Mouse (Mus musculus) lung, adult 2 months (tissue): Measurements from ENCODE around the gene Cep70. TPM values are rescaled to one million over a fixed set of nuclear protein-coding genes. Genes with fewer than 3 reads are reported as not detected.

Experiments
- DNase-seq: peaks from one replicate; pipeline ENCODE4 v3.0.0; 2022
- H3K4me1 ChIP-seq: fragments of 200-500 bp; 2 replicates; pipeline ENCODE4 v1.6.1; 2011; ENCODE audit warnings: low read length; ENCODE audit not compliant: control insufficient read depth, insufficient read depth
- H3K4me3 ChIP-seq: fragments of 200-500 bp; replicated peaks from 2 replicates; pipeline ENCODE3; 2011; ENCODE audit warnings: low read depth, mild to moderate bottlenecking, control low read depth, low read length; ENCODE audit errors: extremely low read depth
- CTCF ChIP-seq: fragments of 200-500 bp; IDR thresholded peaks from 2 replicates; pipeline ENCODE4 v1.5.1; 2011; ENCODE audit warnings: mild to moderate bottlenecking, low read length, control low read depth; ENCODE audit not compliant: insufficient read depth
- POLR2A ChIP-seq: fragments of 200-500 bp; IDR thresholded peaks from 2 replicates; pipeline ENCODE4 v1.6.1; 2011; ENCODE audit warnings: low read depth, mild to moderate bottlenecking, control low read depth, low read length, borderline replicate concordance; ENCODE audit errors: extremely low read depth
- WGBS: fragments of 180-500 bp; shearing (Covaris S2); methylation state at CpG from one replicate; pipeline ENCODE4 v1.1.7; 2018; 5-methylcytosine and 5-hydroxymethylcytosine counted together
- polyA plus RNA-seq: library from polyadenylated mRNA; depleted of rRNA; stranded (reverse); fragments of >200 nt; gene quantifications from 2 replicates; pipeline ENCODE4 v1.2.3, GENCODE M21; 2012; rRNA removed

The Cep70 gene
- polyA plus RNA-seq: 2.7 and 5.2 TPM in 2 replicates

DNA sequence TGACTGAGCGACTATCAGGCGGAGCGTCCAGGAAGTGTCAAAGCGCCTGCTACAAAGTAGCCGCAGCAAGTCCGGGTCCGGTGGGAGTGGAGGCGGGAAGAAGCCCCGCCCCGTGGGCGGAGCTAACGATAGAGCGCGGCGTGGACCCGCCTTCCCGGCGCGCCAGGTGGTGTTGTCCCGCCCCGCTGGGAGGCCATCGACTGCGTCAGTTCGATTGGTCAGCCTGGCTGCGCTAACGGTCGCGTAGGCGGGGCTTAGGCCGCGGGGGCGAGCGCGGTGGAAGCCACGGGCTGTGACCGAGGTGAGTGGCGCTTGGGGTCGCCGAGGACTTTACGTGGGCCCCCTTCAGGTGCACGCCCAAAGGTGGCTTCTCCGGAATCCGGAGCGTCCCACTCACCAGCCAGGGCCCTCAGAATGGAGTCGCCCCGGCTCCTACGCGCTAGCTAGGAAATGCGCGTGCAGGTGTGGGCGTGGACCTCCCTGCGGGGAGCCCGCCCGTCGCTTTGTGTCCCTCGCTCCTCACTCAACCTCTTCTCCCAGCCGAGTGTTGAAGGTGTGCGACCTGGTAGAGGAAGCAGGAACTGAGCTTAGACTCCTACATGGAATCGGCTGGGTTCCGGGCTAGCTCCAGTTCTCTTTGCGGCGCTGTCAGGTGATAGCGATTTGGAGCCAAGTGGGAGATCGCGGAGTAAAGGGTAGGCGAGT, at the start of gene Cep70:
Gene Cep70 (plus strand): TSS at position 178 of the 705 bp plus-strand sequence.
- TF ChIP-seq POLR2A (peak; percentile 36; the same call in 1 of the 2 replicates), CTCF (no peak)
- H3K4me1 ChIP-seq: peaks cover 3% of the 10 kb centered on the region; the same call in 1 of the 2 replicates
- WGBS: under 1% methylated on average over 66 of the region's 66 CpGs
- H3K4me3 ChIP-seq: peak within 1 kb of the TSS; percentile 89
- DNase-seq: peak; percentile 96

DNA sequence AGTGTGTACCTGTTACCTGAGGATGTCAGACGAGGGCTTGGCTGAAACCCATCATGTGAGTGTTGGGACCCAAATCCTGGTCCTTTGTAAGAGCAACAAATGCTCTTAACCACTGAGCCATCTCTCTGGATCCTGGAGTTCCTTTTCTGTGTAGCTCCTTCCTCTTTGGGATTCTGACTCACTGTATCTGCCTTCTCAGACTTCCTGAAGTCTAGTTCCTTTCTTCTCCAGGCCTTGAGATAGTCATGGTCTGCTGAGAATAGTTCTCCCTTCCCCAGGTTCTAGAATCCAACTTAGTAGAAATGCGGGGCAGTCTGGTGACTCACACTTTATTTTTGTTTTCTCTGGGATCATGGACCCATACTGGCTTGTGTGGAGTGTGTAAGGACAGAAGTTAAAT, 30.5 kb upstream of the Cep70 start:
- no peak for DNase-seq
- TF ChIP-seq POLR2A (no peak), CTCF (no peak)
- Histone ChIP-seq H3K4me1 (no peaks in the 10 kb centered on the region), H3K4me3 (no peak overlapping the region)
- 63% methylated on average over 2 of the region's 2 CpGs for WGBS

DNA sequence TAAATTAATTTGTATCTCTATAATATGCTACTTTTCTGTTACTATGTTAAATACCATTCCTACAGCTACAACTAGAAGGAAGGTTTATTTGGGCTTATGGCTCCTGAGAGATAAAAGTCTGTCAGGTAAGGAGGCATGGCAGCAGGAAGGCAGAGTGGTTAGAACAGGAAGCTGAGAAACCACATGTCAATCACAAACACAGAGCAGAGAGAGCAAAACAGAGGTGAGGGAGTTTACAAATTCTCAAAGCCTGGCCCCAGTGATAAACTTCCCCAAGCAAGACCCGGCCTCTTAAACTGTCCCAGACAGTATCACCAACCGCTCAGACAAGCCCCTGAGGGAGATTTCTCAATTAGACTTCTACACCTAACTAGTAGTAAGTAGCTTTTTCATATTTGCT, 27.0 kb upstream of the Cep70 start:
- TF ChIP-seq CTCF: no peak
- no peak for TF ChIP-seq POLR2A
- H3K4me1 ChIP-seq: no peaks in the 10 kb centered on the region
- WGBS: 61% methylated on average over 2 of the region's 2 CpGs
- DNase-seq: no peak
- H3K4me3 ChIP-seq: no peak overlapping the region

DNA sequence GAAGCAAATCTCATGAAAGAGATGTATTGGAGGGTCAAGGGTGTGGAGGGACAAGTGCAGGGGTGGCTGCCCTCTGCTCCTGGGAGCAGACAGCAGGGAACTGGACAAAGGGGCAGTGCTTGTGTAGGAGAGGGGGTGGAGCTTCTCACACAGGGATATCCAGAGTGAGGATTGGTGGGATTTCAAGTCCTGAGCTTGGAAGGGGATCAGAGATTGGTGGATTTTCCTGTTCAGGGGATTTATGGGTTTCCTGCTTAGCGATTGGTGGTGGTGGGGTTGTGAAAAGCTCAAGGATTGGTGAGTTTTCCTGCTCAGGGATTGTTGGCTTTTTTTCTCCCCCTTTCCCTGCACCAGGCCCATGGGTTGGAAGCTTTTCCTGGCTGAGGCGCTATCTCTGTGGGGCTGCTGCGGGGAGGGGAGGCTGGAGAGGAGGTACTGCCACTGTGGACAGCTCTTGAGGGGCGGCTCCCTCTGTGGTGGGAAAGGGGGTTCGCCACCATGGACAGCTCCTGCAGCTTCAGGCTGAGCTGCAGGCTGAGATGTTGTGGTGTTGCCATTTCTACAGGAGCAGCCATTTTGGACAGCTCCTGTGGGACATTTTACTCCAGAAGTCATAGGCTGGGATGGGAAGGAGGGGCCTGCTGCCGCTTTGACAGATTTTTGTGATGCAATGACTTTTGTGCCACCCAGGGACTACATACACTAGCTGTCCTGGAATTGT, 25.0 kb upstream of the Cep70 start:
- Histone ChIP-seq H3K4me3 (no peak overlapping the region), H3K4me1 (no peaks in the 10 kb centered on the region)
- DNase-seq: no peak
- no peak for TF ChIP-seq CTCF
- TF ChIP-seq POLR2A: no peak
- 18% methylated on average over 6 of the region's 6 CpGs for WGBS

DNA sequence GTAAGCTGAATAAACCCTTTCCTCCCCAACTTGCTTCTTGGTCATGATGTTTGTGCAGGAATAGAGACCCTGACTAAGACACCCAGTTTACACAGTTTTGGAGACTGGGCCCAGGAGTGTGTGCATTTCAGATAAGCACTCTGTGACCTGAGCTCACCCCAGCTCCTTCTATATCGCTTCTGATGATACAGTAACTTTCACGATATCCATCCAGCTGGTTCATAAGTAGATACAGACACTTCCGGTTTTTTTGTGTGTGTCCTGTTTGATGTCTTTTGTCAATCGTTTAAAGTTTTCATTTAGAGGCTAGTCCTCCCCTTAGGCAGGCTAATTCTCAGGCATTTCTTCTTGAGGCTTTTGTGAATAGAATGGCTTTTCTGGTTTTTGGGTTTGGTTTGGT, 21.5 kb upstream of the Cep70 start:
- no peak for DNase-seq
- Histone ChIP-seq H3K4me3 (no peak overlapping the region), H3K4me1 (no peaks in the 10 kb centered on the region)
- WGBS: 71% methylated on average over 4 of the region's 4 CpGs
- TF ChIP-seq CTCF (no peak), POLR2A (no peak)

DNA sequence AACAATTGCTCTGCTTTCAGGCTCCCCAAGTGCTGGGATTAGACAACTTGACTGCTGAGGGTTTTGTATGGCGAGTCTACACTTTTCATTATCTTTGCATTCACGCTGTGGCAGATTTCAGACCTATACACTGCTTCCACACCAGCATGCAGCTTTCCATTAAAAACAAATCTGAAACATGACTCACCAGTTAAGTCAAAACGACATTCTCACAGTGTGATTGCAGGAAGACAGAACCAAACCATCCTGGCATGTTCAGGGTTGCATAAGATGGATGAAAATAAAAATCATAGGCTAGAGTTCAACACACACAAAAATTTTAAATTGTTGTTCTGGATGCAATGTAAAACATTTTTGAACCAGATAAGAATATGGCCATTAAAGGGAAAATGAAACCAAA, 18.6 kb upstream of the Cep70 start:
- Histone ChIP-seq H3K4me3 (no peak overlapping the region), H3K4me1 (no peaks in the 10 kb centered on the region)
- TF ChIP-seq POLR2A (no peak), CTCF (no peak)
- no peak for DNase-seq
- WGBS: 54% methylated on average over 3 of the region's 3 CpGs

DNA sequence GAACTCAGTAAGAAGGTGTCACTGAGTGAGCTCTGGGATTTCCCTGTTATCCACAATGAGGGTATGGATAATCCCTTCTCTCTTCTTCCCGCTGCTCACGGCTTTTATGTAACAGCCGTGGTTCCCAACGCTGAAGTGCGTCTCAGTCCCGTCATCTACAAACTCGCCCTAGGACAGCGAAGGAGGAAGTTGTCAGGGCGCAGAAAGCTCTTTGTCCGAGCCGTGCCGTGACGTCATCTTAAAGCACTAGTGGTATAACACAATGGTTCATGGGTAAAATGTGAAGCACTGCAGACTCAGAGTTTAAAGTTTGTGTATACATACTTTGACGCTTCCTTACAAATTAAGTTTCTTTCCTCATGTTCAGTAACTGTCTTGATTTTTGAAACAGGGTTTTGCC, 13.7 kb upstream of the Cep70 start:
- H3K4me1 ChIP-seq: no peaks in the 10 kb centered on the region
- no peak for DNase-seq
- WGBS: 79% methylated on average over 14 of the region's 14 CpGs
- no peak overlapping the region for H3K4me3 ChIP-seq
- no peak for TF ChIP-seq CTCF
- TF ChIP-seq POLR2A: no peak

DNA sequence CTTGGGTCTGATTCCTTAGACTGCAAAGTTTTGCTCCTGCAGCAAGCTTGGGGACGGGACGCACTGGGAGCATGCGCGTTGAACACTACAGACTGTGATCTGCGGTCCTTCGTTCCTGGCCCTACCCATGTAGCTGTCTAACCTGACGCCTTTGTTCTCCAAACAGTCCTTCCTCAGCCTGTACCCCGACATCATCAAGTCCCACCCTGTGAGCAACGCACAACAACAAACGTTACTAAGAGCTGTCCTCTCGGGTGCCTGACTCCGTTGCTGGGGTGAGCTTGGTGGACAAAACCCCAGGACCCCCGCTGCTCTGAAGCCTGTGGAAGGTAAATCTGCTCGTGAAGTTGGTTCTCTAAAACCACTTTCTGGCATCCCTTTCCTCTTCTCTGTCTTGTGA, 6.0 kb upstream of the Cep70 start, which contains the start of gene Faiml:
Gene Faiml (minus strand): TSS at position 101 of the 400 bp plus-strand sequence.
- Histone ChIP-seq H3K4me1 (no peaks in the 10 kb centered on the region), H3K4me3 (no peak within 1 kb of the TSS)
- TF ChIP-seq POLR2A (no peak), CTCF (no peak)
- WGBS: 82% methylated on average over 14 of the region's 14 CpGs
- no peak for DNase-seq

DNA sequence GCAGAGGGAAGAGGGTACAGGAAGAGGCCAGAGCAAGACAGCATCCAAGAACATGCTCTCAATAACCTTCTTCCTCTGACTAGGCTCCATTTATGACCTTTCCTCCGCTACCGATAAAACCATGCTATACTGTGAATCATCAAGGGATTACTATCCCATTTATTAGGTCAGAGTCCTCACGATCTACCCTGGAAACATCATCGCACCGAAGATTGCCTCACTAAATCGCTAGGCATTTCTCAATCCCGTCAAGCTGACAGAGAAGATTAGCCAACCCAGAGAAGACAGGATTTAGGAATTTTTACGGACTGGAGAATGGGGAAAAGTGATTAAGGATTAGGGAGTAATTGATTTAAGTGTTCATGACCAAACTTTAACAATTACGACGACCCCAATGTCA, 4.9 kb upstream of the Cep70 start:
- Histone ChIP-seq H3K4me3 (no peak overlapping the region), H3K4me1 (peaks cover 2% of the 10 kb centered on the region; the same call in 1 of the 2 replicates)
- DNase-seq: no peak
- TF ChIP-seq CTCF: no peak
- no peak for TF ChIP-seq POLR2A
- 85% methylated on average over 10 of the region's 10 CpGs for WGBS

DNA sequence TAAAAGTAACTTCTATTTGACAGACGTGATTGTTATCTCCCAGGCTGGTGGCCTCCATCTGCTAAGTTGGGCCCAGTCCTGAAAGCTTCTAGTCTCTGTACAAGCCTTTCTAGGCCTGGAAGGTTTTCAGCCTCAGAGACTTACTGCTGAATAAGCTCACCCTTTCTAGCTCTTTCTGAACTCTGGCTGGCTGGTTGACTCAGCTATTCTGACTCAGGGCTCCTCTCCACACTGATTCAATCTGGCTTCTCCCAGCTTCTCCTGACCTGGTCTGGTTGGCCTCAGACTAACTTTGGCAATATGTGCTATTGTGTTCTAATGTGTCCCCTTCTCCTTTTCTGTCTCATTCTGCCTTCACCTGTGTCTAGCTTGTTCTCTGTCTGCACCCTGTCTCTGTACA, 3.9 kb upstream of the Cep70 start:
- no peak for TF ChIP-seq POLR2A
- no peak for TF ChIP-seq CTCF
- WGBS: 48% methylated on average over 1 of the region's 1 CpGs
- Histone ChIP-seq H3K4me1 (peaks cover 2% of the 10 kb centered on the region; the same call in 1 of the 2 replicates), H3K4me3 (no peak overlapping the region)
- DNase-seq: no peak
